Mouse (Mus musculus): Measurements from ENCODE around the gene Tango6.

- TF ChIP-seq CTCF (IDR thresholded peaks at IDR 0.05; ENCODE audit: insufficient read depth, low read length) (no peak), POLR2A (IDR thresholded peaks at IDR 0.05; ENCODE audit: borderline replicate concordance, extremely low read depth, low read depth, low read length) (no peak)
Measured at GRCm38 (mm10) chr8:106743361-106743760, 60.5 kb downstream of the Tango6 start.

Measured in lung, adult 2 months (tissue).